Mouse (Mus musculus) testis, postnatal 14 days (tissue): ENCODE measurements around the gene Fam126a.

Source experiments
- DNase-seq: peaks from one replicate; pipeline ENCODE4 v3.0.0; 2021; ENCODE audit warnings: low spot score

The Fam126a gene

DNA sequence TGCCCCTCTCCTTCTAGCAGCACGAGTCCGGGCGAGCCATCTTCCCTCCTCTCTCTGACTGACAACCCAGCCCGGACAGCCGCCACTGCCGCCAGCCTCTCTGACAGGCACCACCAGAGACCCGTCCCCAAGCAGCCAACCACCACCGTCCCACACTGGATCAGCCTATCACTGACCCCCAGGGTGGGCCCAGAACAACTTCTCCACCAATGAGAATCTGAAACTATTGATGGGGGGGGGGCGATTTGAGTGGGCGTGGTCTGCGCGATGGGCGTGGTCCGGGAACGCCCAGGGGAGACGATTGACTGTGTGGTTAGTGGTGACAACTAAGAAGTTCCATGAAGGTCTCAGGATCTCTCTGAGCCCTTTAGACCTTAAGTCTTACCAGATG is at the start of gene Fam126a:
TSS of gene Fam126a (minus strand) at position 112 of the 391 bp plus-strand sequence.
- peak; percentile 97 for DNase-seq

DNA sequence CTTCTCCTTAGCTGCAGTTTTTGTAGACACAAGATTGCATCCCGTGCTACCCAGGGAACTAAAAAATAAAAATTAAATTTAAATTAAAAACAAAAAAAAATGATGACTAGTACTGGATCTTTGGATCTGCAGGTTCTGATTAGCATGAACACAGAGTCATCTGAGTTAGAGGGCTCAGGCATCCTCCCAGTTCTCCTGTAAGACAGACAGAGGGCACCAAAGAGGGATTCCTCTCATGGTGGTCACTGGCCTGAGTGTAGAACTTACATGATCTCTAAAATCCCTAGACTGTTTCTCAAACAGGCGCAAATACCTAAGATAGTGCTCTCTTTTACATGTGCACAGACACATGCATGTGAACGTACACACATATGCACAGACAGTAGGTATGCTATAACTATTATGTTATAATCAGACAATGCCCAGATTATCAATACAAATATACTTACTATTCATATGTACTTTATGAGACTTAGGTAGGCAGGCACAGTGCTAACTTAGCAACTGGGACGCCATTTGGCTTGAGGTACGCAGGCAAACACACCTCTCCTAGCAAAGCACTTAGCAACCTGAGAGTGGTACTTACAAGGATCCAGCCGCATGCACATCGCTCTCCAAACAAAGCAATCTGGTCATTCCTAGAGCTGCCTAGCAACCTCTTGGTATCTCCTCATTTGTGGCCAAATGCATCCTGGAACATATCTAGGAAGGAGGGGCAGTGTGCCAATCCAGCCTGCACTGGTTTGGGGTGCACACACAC is 48.1 kb upstream of the Fam126a start:
- DNase-seq, result no peak

DNA sequence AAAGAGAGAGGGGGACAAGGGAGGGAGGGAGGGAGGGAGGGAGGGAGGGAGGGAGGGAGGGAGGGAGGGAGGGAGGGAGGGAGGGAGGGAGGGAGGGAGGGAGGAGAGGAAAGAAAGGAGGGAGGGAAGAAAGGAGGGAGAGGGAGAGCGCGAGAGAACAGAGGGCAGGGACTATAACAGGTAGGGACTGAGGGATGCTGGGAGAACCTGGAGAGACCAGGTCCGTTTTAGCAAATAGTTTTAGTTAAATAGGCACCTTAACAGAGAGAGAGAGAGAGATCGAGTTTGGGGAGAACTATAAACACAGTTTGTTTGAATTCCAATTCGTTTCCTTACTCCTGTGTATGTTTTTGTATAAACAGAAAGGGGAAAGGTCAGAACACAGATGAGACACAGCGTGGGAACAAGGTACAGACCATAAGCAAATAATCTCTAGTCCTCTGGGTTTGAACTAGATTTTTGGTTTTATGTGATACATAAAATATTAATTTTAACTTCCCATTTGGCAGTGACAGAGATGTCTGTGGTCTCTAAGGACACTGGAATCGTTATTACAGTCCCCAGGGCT is 47.3 kb upstream of the Fam126a start:
- DNase-seq, result no peak

DNA sequence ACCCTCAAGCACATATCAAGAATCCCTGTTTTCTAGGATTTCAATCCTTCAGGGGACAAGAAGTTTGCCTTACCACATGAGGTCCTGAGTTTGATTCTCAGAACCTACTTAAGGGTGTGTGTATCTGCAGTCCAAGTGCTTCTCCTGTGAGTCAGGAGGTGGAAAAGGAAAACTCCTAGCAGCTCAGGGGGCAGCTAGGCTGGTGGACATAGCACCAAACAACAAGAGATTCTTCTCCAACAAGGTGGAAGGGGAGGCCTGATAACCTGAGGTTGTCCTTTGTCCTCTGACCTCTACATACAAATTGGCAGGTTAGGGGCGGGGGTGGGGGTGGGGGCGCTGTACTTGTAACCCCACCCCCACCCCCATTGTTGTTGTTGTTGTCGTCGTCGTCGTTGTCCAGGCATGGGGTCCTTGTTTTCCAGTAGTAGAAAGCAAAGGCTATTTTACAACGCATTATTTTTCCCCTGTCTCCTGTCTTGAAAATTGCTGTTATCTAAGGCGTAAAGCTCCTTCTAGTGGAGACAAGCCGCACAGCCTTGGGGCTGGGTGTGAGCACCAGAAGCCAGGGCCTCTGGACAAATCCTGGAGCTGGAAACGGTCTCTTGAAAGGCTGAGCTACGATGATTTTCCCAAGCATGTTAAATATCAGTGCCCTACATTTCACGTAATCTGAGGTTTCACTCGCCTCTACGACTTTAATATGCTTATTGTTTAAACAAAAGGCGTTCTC is 46.7 kb upstream of the Fam126a start:
- DNase-seq, result peak; percentile 36

DNA sequence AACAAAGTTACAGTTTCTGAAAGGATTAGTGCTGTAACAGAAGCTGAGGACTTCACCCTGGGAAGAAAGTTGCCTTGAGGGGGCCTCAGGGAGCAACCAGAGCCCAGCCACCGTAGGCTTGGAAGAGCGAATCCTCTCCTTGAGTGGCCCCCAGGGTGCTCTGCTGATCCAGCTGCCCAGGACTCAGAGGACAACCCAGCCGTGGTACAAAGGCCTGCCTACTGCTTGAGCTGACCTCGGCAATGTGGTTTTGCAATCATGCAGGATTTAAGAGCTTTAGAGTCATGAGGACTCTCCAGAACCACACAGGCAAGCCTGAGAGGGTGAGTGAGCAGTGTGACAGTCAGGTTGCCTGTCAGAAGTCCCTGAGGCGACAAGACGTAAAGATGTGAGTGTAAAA is 41.5 kb upstream of the Fam126a start:
- no peak for DNase-seq

DNA sequence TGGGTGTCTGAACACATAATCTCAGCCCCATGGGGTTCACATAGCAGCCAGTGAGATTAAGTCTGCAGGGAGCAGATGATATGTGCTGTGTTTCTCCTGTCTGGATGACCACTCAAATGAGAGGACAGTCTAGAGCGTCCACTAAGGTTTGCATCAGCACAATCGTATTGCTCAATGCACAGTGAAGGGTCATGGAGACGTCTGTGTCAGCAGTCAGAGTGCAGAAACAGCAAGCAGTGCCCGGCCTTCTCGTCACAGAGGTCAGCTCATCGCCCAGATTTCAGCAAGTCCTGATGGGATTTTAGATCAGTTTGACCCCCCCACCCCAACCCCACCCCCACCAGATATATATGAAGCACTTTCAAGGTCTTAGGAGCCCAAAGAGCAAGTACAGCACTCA is 38.5 kb upstream of the Fam126a start:
- no peak for DNase-seq

DNA sequence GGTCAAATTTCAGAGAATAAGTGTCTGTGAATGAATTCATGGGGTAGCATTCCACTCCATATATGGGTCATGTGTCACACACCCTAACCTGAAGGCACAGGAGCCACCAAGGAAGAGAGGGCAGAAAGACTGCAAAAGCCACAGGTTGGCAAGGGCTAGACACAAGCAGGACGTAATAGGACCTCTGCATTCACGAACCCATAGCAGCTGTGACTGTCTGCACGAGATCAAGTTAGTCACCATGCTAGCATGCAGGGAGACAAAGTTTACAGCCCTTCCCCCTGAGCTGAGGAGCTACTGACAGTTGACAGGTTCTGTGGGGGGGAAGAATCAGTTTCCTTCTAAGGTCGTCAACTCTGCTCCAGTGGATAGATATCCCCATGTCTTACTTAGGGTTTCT is 33.1 kb upstream of the Fam126a start:
- DNase-seq, result no peak

DNA sequence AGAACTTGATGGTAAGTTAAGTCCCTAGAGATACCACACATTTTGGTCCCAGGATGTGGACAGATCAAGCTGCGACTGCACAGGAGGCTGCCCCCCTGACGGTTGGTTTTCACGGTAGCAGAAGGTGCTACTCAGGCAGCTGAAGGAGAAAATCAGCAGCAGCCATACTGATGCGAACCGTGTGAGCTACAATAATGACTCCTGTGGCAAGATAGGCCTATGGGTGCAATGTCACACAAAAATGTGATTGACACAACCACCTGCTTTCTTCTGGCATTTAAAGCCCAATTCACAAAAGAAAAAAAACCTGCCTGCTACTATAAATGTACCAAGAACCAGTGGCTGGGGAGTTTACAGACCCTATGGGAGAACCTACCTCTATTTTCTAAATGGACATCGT is 32.5 kb upstream of the Fam126a start:
- DNase-seq, result no peak

DNA sequence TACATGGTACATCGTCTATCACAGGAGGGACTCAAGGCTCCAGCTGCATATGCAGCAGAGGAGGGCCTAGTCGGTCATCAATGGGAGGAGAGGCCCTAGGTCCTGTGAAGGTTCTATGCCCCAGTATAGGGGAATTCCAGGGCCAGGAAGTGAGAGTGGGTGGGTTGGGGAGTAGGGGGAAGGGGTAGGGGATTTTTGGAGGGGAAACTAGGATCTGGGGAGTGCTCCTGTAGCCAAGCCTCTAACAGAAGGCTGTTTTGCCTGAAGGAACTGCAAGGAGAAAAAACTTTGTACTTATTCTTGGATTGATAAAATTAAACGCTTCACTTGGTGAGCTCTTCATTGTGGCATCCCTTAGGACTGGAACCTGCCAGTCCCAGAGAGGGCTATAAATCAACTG is 30.5 kb upstream of the Fam126a start:
- DNase-seq, result no peak

DNA sequence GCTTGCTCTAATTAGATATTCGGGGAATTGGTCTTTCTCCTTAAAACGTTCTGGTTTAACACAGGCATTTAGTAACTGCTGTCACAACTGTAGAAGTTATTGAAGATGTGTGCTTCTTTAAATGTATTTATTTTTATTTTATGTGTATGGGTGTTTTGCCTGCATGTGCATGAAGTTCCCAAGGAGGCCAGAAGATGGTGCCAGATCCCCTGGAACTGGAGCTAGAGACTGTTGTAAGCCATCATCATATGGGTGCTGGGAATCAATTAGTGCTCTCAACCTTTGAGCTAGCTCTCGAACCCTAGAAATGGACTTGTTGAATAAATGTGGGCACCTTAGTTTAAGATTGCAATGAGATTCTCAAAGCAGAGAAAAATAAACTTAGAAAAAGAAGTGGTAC is 27.1 kb upstream of the Fam126a start:
- no peak for DNase-seq

DNA sequence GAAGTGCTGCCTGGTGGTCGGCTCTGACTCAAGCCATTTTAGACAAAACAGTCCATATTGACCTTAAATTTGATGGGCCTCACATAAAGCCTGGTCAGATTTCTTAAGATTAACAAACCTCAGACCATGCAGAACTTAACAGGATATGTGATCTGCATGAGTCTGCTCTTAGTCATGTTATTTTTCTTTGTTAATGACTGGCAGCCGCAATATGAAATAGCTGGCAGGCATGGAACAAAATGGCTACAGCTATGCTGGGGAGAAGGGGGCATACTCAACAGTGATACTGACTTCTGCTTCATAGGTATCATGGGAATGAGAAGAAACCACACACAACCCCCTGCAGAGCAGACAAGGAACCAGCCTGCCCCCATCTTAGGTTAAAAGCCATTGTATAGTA is 26.4 kb upstream of the Fam126a start:
- DNase-seq, result no peak

DNA sequence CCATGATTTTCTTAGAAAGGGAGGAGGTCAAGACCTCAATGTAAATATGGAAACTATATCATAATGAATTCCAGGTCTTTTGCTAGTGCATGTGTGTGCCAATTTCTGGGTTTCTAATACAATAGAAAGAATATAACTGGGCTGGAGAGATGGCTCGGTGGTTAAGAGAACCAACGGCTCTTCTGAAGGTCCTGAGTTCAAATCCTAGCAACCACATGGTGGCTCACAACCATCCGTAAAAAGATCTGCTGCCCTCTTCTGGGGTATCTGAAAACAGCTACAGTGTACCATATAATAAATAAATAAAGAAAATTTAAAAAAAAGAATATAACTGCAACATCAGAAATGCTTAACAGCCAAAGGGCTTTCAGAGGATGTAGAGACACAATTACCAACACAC is 23.9 kb upstream of the Fam126a start:
- no peak for DNase-seq

DNA sequence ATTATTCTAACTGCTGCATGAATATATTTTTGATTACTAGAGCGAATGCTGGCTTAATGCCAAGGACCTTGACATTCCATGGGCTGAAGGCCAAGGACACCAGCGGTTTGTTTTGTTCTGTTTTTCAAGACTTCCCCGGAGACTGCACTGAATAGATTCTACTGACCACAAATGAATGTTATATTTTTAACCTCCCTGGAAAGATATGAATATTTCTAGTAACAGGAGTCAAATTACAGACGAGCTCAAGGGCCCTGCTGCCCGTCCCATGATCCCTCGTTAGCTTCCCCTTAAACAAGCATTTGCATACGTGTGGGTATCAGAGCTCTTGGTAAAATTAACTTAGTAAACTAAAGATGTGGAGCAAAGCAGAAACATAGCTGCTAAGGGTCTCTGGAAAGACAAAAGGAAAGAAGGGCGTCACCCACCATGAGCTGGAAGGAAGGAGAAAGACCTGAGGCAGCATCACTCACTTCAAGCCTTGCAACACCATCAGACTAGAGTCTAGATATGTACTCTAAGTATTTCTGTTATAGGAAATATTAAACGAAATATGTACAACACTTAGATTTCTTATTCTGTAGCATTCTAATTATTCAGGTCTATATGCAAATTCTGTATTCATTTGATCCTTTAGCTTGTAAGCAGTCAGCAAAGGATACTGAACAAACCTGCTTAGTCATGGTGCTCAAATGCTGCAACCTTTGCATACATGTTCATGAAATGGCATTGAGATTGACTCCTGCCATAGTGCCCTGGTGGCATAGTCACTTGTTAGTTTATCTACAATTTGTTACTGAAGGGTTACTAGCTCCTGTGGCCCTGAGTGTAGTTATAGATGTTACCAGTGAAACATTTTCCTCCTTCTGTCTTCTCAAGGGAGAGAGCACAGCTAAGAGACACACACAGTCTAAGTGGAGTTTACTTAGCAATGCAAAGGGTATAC is 23.0 kb upstream of the Fam126a start:
- DNase-seq, result peak; percentile 35

DNA sequence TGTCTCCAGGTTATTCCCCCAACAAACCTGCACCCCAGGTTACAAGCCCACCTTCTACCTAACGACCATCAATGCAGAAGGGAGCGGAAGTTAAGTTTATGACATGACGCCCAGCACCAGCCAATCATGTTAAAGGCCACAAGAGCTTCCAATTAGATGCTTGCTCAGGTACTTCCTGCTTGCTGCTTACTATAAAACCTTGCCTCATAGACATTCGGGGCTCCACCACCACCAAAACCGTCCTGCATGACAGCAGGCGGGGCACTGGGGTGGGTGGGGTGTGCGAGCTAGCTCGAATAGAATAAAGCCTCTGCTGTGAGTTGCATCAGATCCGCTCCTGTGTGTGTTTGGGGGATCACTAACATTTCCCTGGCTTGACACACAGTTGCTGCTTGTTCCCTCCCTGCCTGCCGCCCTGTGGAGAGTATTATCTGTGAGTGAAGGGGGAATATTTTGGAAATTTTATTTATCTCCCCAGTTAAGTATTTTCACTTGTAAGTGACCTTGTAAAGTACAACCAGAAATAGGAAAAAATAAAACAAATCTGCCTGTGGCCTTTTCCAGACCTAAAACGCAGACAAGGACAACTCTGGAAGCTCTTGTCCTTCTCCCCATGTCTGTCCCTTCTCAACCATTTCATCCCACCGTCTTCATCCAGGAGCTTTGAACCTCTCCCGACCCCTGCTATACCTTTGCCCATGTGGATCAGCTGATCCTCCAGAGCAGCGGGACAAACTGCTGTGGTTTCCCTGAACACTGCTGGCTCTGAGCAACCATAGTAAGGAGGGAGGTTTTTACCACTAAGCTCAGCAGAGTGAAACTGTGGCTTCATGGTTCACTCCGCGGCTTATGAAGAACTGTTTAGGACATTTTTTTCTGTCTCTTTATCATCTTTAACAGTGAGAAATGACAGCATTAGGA is 21.5 kb upstream of the Fam126a start:
- DNase-seq, result peak; percentile 60

DNA sequence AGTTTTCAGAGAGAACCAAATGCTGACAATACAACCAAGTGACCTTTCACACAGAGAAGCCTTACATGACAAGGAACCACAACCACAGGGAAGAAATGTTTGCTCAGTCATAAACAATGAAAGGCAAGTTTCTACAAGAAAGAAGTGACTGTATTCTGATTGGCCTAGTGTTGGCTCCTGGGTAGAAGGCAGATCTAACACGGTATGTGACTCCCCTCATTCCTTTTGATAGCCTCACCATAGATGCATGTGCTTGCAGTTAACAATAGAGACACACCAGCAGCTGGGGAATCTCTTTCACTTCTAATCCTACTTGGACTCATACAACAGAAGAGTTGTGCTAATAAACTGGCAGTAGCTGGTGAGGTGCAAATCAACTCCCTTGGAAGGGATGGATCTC is 17.3 kb upstream of the Fam126a start:
- DNase-seq, result no peak

DNA sequence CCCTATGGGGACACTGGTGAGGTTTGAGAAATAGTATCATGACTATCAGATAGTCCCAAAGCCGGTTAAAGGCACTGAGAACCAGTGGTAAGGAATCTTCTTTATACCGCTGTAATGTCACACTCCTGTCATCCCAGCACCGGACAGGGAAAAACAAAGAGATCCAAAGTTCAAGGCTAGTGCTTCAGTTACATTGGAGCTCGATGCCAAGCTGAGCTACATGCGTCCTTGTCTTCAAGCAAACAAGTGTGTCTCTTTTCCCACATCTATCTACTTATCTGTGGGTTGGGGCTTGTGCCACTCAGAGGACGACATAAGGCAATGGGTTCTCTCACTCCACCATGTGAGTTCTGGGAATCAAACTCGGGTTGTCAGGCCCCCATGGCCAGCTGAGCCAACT is 16.5 kb upstream of the Fam126a start:
- DNase-seq, result no peak

DNA sequence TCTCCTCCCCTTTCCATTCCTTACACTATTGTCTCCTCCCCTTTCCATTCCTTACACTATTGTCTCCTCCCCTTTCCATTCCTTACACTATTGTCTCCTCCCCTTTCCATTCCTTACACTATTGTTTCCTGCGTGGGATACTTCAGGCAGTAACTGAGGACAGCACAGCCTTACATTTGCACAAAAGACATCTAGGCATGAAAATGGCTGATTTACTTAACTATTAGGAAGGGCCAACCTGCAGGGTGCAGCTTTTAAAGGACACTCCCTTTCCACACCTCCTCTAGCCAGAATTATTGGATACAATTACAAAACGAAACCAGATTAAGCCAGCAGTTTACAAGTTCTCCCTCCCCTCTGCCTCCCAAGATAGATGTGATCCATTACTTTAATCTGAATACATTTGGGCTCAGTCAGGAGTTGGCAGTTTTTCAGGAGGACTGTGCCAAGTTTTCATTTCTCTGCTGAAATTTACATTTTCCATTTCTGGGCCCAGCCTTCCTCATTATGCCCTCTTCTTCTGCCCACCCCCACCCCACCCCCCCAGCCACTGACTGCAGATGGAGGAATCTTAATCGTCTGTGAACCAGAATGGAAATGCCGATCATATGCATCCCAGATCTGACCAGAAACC is 15.6 kb upstream of the Fam126a start:
- peak; percentile 20 for DNase-seq

DNA sequence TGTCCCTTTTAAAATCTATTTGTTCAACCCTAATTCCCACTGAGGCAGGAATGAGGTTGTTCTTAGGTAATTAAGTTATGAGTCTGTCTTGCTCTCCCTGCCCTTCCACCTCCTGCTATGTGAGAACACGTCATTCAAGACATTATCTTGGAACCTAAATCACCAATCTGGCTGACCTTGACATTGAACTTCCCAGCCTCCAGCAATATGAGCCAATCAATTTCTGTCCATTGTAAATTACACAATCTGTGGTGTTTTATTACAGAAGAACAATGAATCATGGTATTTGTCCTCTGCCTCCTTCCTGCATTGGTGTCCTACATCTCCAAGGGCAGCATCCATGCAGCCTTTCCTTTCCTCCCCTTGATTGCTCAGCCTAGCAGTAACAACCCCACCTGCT is 13.9 kb upstream of the Fam126a start:
- no peak for DNase-seq

DNA sequence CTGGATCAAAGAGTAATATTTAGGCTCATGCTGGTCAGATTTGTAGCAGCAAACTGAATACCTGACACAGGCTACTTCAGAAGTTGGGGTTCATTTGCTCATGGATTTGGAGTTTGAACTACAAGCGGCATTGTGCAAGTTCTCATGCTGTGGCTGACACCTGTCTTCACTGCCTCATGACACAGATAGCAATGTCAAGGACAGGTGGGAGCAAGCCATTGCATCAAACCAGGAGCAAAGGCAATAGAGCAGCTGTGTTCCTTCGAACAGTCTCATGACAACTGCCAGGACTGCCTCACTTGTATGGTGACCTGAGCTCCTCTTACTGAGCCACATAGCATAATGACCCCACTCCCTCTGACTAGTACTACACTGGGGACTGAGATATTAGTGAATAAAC is 12.9 kb upstream of the Fam126a start:
- no peak for DNase-seq

DNA sequence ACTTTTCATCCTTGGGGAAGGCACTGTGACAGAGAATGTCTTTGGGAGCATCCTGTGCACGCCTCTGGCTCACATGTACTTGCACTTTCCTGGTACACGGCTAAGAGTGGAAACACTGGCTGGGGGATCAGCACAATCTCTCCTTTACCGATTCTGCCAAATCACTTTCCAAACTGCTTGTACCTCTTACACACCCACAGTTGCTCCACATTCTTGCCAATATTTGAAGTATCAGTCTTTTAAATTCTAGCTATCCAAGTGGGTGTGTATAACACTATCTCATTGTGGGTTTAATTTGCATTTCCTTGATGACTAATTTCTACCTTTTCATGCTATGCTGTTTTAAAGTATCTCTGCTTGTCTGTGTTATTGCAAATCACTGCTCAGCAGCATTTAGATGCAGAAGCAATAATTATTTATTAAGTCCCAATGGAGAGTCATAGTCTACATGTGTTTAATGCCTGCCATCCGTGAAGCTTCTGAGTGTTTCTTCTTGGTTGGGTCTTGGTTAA is 10.9 kb upstream of the Fam126a start:
- no peak for DNase-seq
